Mouse (Mus musculus): ENCODE results near the gene Cd52.

DNA sequence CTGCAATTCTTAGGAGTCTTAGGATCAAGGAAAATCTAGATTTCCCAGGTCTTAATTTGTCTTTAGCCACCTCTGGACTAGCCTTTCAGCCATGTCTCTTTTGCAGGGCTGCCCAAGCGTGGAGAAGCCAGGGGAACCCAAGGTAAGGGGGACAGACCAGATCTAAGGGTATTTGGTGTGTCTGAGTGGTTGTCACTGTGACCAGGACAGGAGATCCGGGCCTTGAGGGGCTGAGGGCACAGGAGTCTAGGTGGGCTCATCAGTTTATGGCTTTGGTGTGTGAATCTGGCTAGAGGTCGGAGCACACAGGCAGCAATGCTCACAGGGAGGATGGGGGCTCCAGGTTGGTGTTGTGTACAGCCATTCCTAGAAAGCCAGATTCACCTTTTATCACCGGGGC lies 14.2 kb downstream of the Cd52 start:
- no peak for TF ChIP-seq CTCF (IDR thresholded peaks at IDR 0.05; ENCODE audit: insufficient read depth, low read depth, low read length)
- no peak for TF ChIP-seq POLR2A (IDR thresholded peaks at IDR 0.05; ENCODE audit: insufficient read depth, low read depth, low read length)
